Mouse (Mus musculus) naive thymus-derived CD4-positive, alpha-beta T cell, adult 5 months (primary cell): Measurements from ENCODE around the gene Spin1. TPM values are rescaled to one million over a fixed set of nuclear protein-coding genes. Genes with fewer than 3 reads are reported as not detected.

Experiments
- polyA plus RNA-seq: library from polyadenylated mRNA; unstranded; fragments of 100-300 nt; shearing (Covaris generic); gene quantifications from one replicate; pipeline ENCODE4 v1.2.1, GENCODE M21; 2017

Gene Spin1
- polyA plus RNA-seq = 59.4 TPM

DNA sequence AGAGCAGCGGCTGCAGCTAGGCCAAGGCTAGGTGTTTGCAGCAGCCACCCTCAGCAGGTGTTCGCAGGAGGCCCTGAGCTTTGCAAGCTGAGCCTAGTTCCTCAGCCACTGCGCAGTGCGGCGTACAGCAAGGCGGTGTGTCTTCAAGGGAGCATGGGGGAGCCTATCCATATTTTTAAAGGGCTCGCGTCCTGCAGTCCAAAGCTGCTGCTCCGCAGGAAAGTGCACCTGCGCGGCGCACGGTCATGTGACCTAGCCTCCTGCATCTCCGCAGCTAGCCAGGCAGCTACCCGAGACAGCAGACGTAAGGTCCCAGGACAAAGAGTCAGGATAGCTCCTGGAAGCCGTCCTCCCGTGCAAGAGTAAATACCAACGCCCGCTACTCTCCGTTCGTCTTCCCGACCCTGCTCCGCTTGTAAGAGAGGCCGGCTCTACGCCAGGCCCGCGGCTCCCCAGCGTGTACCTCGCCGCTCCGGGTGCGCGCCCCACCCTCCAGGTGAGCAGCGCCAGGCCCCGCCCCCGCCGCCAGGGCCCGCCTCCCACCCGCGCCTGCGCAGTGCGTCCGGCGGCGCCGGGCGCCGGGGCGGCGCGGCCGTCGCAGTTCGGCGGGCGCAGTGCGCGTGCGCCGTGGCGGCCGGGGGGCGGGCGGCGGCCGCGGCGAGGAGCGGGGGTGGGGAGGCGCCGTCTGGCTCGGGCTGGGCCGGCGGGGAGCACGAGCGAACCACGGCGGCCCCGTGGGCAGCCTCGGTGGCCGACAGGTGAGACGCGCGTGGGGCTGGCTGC is at the start of gene Spin1:
TSS of gene Spin1 (plus strand) at position 648 of the 783 bp plus-strand sequence.

DNA sequence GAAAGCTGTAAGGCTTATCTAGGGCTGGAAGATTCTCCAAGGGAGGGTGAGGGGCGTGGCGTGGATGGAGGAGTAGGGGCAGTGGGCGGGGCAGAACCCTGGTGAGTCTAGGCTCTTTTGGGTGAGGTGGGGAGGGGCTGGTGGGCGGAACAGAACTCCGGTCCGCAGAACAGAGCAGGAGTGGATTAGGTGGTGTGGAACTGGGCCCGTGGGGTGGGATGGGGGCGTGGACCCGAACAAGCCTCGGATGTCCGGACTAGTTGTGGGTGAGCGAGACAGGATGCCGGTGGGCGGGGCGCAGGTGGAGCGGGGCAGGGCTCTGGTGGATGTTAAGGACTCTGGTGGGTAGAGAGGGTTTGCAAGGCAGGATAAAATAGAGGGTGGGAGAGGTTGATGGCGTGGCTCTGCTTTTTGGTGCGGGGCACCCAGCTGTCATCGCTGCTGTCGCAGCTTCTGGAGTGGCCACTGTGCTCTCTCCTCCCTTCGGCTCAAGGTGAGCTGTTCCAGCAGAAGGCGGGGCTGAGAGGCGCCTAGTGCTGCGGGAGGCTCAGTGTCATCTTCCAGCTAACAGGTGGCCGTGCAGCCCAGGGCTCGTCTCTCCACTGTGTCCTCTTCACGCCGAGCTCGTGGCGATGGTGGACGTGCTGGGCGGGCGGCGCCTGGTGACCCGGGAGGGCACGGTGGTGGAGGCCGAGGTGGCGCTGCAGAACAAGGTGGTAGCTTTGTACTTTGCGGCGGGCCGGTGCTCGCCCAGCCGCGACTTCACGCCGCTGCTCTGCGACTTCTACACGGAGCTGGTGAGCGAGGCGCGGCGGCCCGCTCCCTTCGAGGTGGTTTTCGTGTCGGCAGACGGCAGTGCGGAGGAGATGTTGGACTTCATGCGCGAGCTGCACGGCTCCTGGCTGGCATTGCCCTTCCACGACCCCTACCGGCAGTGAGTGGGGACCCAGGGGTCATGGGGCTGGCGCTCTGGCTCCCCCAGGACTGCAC is 70.3 kb downstream of the Spin1 start, which contains the start of gene Nxnl2:
TSS of gene Nxnl2 (plus strand) at position 332 of the 990 bp plus-strand sequence.

Other genes with a start within 250 kb of the Spin1 start
- not detected for gene Nxnl2, start 70.1 kb downstream of the Spin1 start, polyA plus RNA-seq